Mouse (Mus musculus) kidney, postnatal 0 days (tissue): ENCODE measurements around the gene Amotl1. TPM values are rescaled to one million over a fixed set of nuclear protein-coding genes. Genes with fewer than 3 reads are reported as not detected.
"Not testable (repeated sequence)": the region's sequence is repeated elsewhere in the genome, so short reads cannot be mapped to it uniquely, and the experiment has no call there.

Experiments used
- ATAC-seq: fragments of 200-750 bp; cut with Nextera tagmentation; replicated peaks from 2 replicates; pipeline ENCODE4 v1.8.0; 2017; ENCODE audit warnings: low read depth, moderate number of reproducible peaks, moderate TSS enrichment, moderate library complexity; ENCODE audit not compliant: low FRiP score
- DNase-seq: peaks from one replicate; pipeline ENCODE4 v3.0.0-alpha.2; 2016; ENCODE audit warnings: low spot score
- H3K27ac ChIP-seq: fragments of 300-500 bp; sonication (generic); 2 replicates; pipeline ENCODE4 v1.5.1; 2014; ENCODE audit warnings: mild to moderate bottlenecking
- H3K27me3 ChIP-seq: fragments of 300-500 bp; sonication (generic); 2 replicates; pipeline ENCODE4 v1.6.1; 2014; ENCODE audit warnings: low read length, mixed read lengths; ENCODE audit not compliant: insufficient read depth
- H3K36me3 ChIP-seq: fragments of 300-500 bp; sonication (generic); 2 replicates; pipeline ENCODE4 v1.6.1; 2014; ENCODE audit warnings: low read length, mixed read lengths; ENCODE audit not compliant: insufficient read depth
- H3K4me1 ChIP-seq: fragments of 300-500 bp; sonication (generic); replicated peaks from 2 replicates; pipeline ENCODE4 v1.6.1; 2014; ENCODE audit warnings: antibody characterized with exemption, low read length, mixed read lengths; ENCODE audit not compliant: insufficient read depth
- H3K4me2 ChIP-seq: fragments of 300-500 bp; sonication (generic); 2 replicates; pipeline ENCODE4 v1.6.1; 2014; ENCODE audit warnings: mild to moderate bottlenecking, low read length, moderate library complexity, mixed read lengths
- H3K4me3 ChIP-seq: fragments of 300-500 bp; sonication (generic); replicated peaks from 2 replicates; pipeline ENCODE4 v1.5.1; 2014; ENCODE audit warnings: low read depth, low read length
- H3K9ac ChIP-seq: fragments of 300-500 bp; sonication (generic); 2 replicates; pipeline ENCODE4 v1.6.1; 2014; ENCODE audit warnings: low read depth, low read length
- H3K9me3 ChIP-seq: fragments of 300-500 bp; sonication (generic); replicated peaks from 2 replicates; pipeline ENCODE4 v1.6.1; 2016; ENCODE audit warnings: low read length, inconsistent platforms, mixed read lengths
- CTCF ChIP-seq: IDR thresholded peaks from 2 replicates; pipeline ENCODE4 v1.5.1; 2016; ENCODE audit warnings: antibody characterized with exemption, low read depth, mild to moderate bottlenecking, moderate library complexity
- WGBS: fragments of 180-500 bp; shearing (Covaris S2); extraction: QIAGEN DNeasy Blood & Tissue Kit; methylation state at CpG from one replicate; pipeline ENCODE4 v1.1.7; 2014; 5-methylcytosine and 5-hydroxymethylcytosine counted together
- polyA plus RNA-seq: library from polyadenylated mRNA; unstranded; fragments of >200 nt; fragmentation: Nextera tagmentation; extraction: Ambion mirVana; gene quantifications from 2 replicates; pipeline ENCODE4 v1.2.1, GENCODE M21; 2015

Amotl1 gene
- polyA plus RNA-seq, 1 experiment from 2014 or later = 12.0 TPM

- Histone ChIP-seq H3K4me2 (no peak overlapping the region), H3K9ac (no peak overlapping the region), H3K27me3 (no peaks in the 10 kb centered on the region), H3K27ac (no peak overlapping the region), H3K36me3 (peaks cover 47% of the 10 kb centered on the region), H3K9me3 (no peaks in the 10 kb centered on the region), H3K4me1 (no peaks in the 10 kb centered on the region), H3K4me3 (no peak overlapping the region)
- TF ChIP-seq CTCF = no peak
- 79% methylated on average over 4 of the region's 4 CpGs for WGBS
- ATAC-seq (no peak), DNase-seq (no peak)
Observed at GRCm38 (mm10) chr9:14593880-14594279, 51.0 kb downstream of the Amotl1 start.

GRCm38 (mm10) chr9:14590666-14591065 lies 54.2 kb downstream of the Amotl1 start:
- H3K4me2 ChIP-seq = no peak overlapping the region
- DNase-seq (no peak), ATAC-seq (no peak)
- no peaks in the 10 kb centered on the region for H3K27me3 ChIP-seq
- no peak overlapping the region for H3K4me3 ChIP-seq
- no peak overlapping the region for H3K27ac ChIP-seq
- 77% methylated on average over 7 of the region's 7 CpGs for WGBS
- H3K4me1 ChIP-seq = 0 out of 2 replicates have a peak, but pooled peaks cover 4% of the 10 kb centered on the region
- H3K36me3 ChIP-seq = peaks cover 44% of the 10 kb centered on the region
- no peaks in the 10 kb centered on the region for H3K9me3 ChIP-seq
- H3K9ac ChIP-seq = no peak overlapping the region
- TF ChIP-seq CTCF = no peak

- no peak for TF ChIP-seq CTCF
- no peak for DNase-seq
- Histone ChIP-seq H3K4me1 (peaks cover 8% of the 10 kb centered on the region; the same call in 1 of the 2 replicates), H3K9me3 (no peaks in the 10 kb centered on the region), H3K4me3 (no peak overlapping the region), H3K36me3 (peaks cover 26% of the 10 kb centered on the region), H3K27ac (no peak overlapping the region), H3K27me3 (no peaks in the 10 kb centered on the region), H3K9ac (no peak overlapping the region), H3K4me2 (no peak overlapping the region)
- no peak for ATAC-seq
- 50% methylated on average over 4 of the region's 4 CpGs for WGBS
Observed at GRCm38 (mm10) chr9:14588690-14589089, 56.2 kb downstream of the Amotl1 start.

GRCm38 (mm10) chr9:14585702-14586101 lies 59.2 kb downstream of the Amotl1 start:
- Histone ChIP-seq H3K27me3 (no peaks in the 10 kb centered on the region), H3K9me3 (no peaks in the 10 kb centered on the region), H3K36me3 (peaks cover 4% of the 10 kb centered on the region; the same call in 1 of the 2 replicates), H3K4me3 (no peak overlapping the region), H3K4me2 (no peak overlapping the region), H3K27ac (0 out of 2 replicates have a peak overlapping the region, but pooled peaks have one; percentile 13), H3K4me1 (peaks cover 8% of the 10 kb centered on the region; the same call in 1 of the 2 replicates), H3K9ac (no peak overlapping the region)
- TF ChIP-seq CTCF = peak; percentile 14; the same call in 1 of the 2 replicates
- DNase-seq = peak; percentile 76
- WGBS = 7% methylated on average over 1 of the region's 1 CpGs
- no peak for ATAC-seq

- no peak overlapping the region for H3K9ac ChIP-seq
- no peaks in the 10 kb centered on the region; the same call in 1 of the 2 replicates for H3K4me1 ChIP-seq
- ATAC-seq (no peak), DNase-seq (no peak)
- no peak overlapping the region for H3K27ac ChIP-seq
- TF ChIP-seq CTCF = no peak
- no peak overlapping the region for H3K4me2 ChIP-seq
- no peaks in the 10 kb centered on the region for H3K9me3 ChIP-seq
- WGBS = 89% methylated on average over 4 of the region's 4 CpGs
- no peak overlapping the region for H3K4me3 ChIP-seq
- H3K27me3 ChIP-seq = no peaks in the 10 kb centered on the region
- H3K36me3 ChIP-seq = peaks cover 4% of the 10 kb centered on the region; the same call in 1 of the 2 replicates
Observed at GRCm38 (mm10) chr9:14578960-14579359, 65.9 kb downstream of the Amotl1 start.

- 72% methylated on average over 2 of the region's 2 CpGs for whole genome bisulfite sequencing
Observed at GRCm38 (mm10) chr9:14576359-14576758, 68.5 kb downstream of the Amotl1 start.

More at GRCm38 (mm10) chr9:14576359-14576758, 68.5 kb downstream of the Amotl1 start:
- not testable (repeated sequence) for H3K9ac ChIP-seq, H3K4me2 ChIP-seq, DNase-seq, ATAC-seq, H3K9me3 ChIP-seq, H3K27me3 ChIP-seq, H3K27ac ChIP-seq, H3K4me1 ChIP-seq, H3K4me3 ChIP-seq
- peaks cover 14% of the 10 kb centered on the region for H3K36me3 ChIP-seq
